Mouse (Mus musculus) embryonic facial prominence, embryonic 13.5 days (tissue): ENCODE results near the gene Vasp. TPM values are rescaled to one million over a fixed set of nuclear protein-coding genes. Genes with fewer than 3 reads are reported as not detected.

Experiments
- polyA plus RNA-seq: library from polyadenylated mRNA; unstranded; fragments of >200 nt; fragmentation: Nextera tagmentation; extraction: Ambion mirVana; gene quantifications from 2 replicates; pipeline ENCODE4 v1.2.1, GENCODE M21; 2015

Vasp gene
- polyA plus RNA-seq, 1 experiment from 2014 or later: 64.0 TPM

Other genes starting within 250 kb of the Vasp start
- gene Foxa3, start 248.3 kb downstream of the Vasp start, polyA plus RNA-seq: 0.62 and 1.8 TPM in 2 replicates
- gene Sympk, start 247.4 kb downstream of the Vasp start, polyA plus RNA-seq: 36.0 and 43.2 TPM in 2 replicates
- not detected in 2 replicates for gene Rsph6a, start 217.1 kb downstream of the Vasp start, polyA plus RNA-seq
- gene Dmwd, start 195.6 kb downstream of the Vasp start, polyA plus RNA-seq: 16.4 and 17.6 TPM in 2 replicates
- 13.1 and 16.8 TPM in 2 replicates for gene Dmpk, start 188.0 kb downstream of the Vasp start, polyA plus RNA-seq
- 14.7 and 15.3 TPM in 2 replicates for gene Six5, start 177.2 kb downstream of the Vasp start, polyA plus RNA-seq
- 3.5 and 4.4 TPM in 2 replicates for gene Gm4969, start 153.4 kb downstream of the Vasp start, polyA plus RNA-seq
- gene Fbxo46, start 152.0 kb downstream of the Vasp start, polyA plus RNA-seq: 15.3 and 16.6 TPM in 2 replicates
- 15.2 and 16.2 TPM in 2 replicates for gene Qpctl, start 122.5 kb downstream of the Vasp start, polyA plus RNA-seq
- 137 and 167 TPM in 2 replicates for gene Snrpd2, start 122.1 kb downstream of the Vasp start, polyA plus RNA-seq
- 0.37 and 0.56 TPM in 2 replicates for gene Gipr, start 105.7 kb downstream of the Vasp start, polyA plus RNA-seq
- gene Eml2, start 95.4 kb downstream of the Vasp start, polyA plus RNA-seq: 5.1 and 7.2 TPM in 2 replicates
- gene Gpr4, start 59.3 kb downstream of the Vasp start, polyA plus RNA-seq: 1.6 and 1.9 TPM in 2 replicates
- gene Opa3, start 43.5 kb downstream of the Vasp start, polyA plus RNA-seq: 36.2 and 38.2 TPM in 2 replicates
- gene Ppm1n, start 8.2 kb upstream of the Vasp start, polyA plus RNA-seq: not detected in 2 replicates
- 10.2 and 11.7 TPM in 2 replicates for gene Rtn2, start 10.8 kb upstream of the Vasp start, polyA plus RNA-seq
- gene Fosb, start 38.2 kb upstream of the Vasp start, polyA plus RNA-seq: 0.06 and 0.23 TPM in 2 replicates
- 93.2 and 106 TPM in 2 replicates for gene Ercc1, start 73.0 kb upstream of the Vasp start, polyA plus RNA-seq
- gene Cd3eap, start 87.7 kb upstream of the Vasp start, polyA plus RNA-seq: 29.4 and 30.5 TPM in 2 replicates
- gene Ppp1r13l, start 87.9 kb upstream of the Vasp start, polyA plus RNA-seq: 8.3 and 12.6 TPM in 2 replicates
- 17.0 and 17.4 TPM in 2 replicates for gene Ercc2, start 110.2 kb upstream of the Vasp start, polyA plus RNA-seq
- gene Klc3, start 132.3 kb upstream of the Vasp start, polyA plus RNA-seq: 14.5 and 14.8 TPM in 2 replicates
- gene Ckm, start 133.0 kb upstream of the Vasp start, polyA plus RNA-seq: 2.1 TPM in 1 of 2 replicates, not detected in the other
- gene Mark4, start 187.0 kb upstream of the Vasp start, polyA plus RNA-seq: 10.2 and 12.4 TPM in 2 replicates
- 0.73 and 0.84 TPM in 2 replicates for gene Exoc3l2, start 191.5 kb upstream of the Vasp start, polyA plus RNA-seq
- 2.3 and 2.7 TPM in 2 replicates for gene Bloc1s3, start 236.6 kb upstream of the Vasp start, polyA plus RNA-seq
- gene Trappc6a, start 236.6 kb upstream of the Vasp start, polyA plus RNA-seq: 60.2 and 64.1 TPM in 2 replicates
- 0.08 and 0.15 TPM in 2 replicates for gene Nkpd1, start 246.0 kb upstream of the Vasp start, polyA plus RNA-seq